Mouse (Mus musculus) C2C12 (cell line): ENCODE measurements around the gene Mrps5. TPM values are rescaled to one million over a fixed set of nuclear protein-coding genes. Genes with fewer than 3 reads are reported as not detected.

Experiments
- H3K27me3 ChIP-seq: one replicate; pipeline ENCODE4 v1.6.1; 2011; ENCODE audit not compliant: control insufficient read depth, insufficient read depth, insufficient read length
- H3K36me3 ChIP-seq: one replicate; pipeline ENCODE4 v1.6.1; 2011; ENCODE audit not compliant: control insufficient read depth, insufficient read depth
- H3K4me3 ChIP-seq: one replicate; pipeline ENCODE4 v1.5.1; 2011; ENCODE audit warnings: mild to moderate bottlenecking, control low read depth; ENCODE audit not compliant: poor library complexity, insufficient read depth, severe bottlenecking
- H3K79me2 ChIP-seq: one replicate; pipeline ENCODE4 v1.6.1; 2011; ENCODE audit not compliant: control insufficient read depth, insufficient read depth
- H3K79me3 ChIP-seq: one replicate; pipeline ENCODE4 v1.6.1; 2011; ENCODE audit warnings: low read depth, control low read depth
- H3ac ChIP-seq: one replicate; pipeline ENCODE3; 2011; ENCODE audit warnings: low read depth; ENCODE audit not compliant: control insufficient read depth, insufficient read length
- CEBPB ChIP-seq: IDR thresholded peaks from one replicate; pipeline ENCODE4 v1.6.1; 2011; ENCODE audit warnings: low read depth, mild to moderate bottlenecking, control low read depth, moderate library complexity
- CTCF ChIP-seq: IDR thresholded peaks from one replicate; pipeline ENCODE4 v1.5.1; 2011; ENCODE audit not compliant: control insufficient read depth, insufficient read depth, insufficient read length
- FOSL1 ChIP-seq: IDR thresholded peaks from one replicate; pipeline ENCODE4 v1.8.0; 2011; ENCODE audit warnings: mild to moderate bottlenecking, low read length; ENCODE audit not compliant: poor library complexity, insufficient read depth, severe bottlenecking
- MAX ChIP-seq: IDR thresholded peaks from one replicate; pipeline ENCODE4 v1.6.1; 2011; ENCODE audit warnings: mild to moderate bottlenecking, control low read depth
- MYOD1 ChIP-seq: IDR thresholded peaks from one replicate; pipeline ENCODE4 v1.6.1; 2011; ENCODE audit warnings: low read depth; ENCODE audit not compliant: control insufficient read depth, insufficient read length
- MYOG ChIP-seq: IDR thresholded peaks from one replicate; pipeline ENCODE4 v1.6.1; 2011; ENCODE audit not compliant: control insufficient read depth, insufficient read length; ENCODE audit errors: extremely low read depth
- USF1 ChIP-seq: IDR thresholded peaks from one replicate; pipeline ENCODE4 v1.6.1; 2011; ENCODE audit warnings: low read depth, mild to moderate bottlenecking, control low read depth, moderate library complexity
- polyA plus RNA-seq: library from polyadenylated mRNA; unstranded; fragments of >200 nt; fragmentation: generic; extraction: Trizol; gene quantifications from one replicate; pipeline ENCODE4 v1.2.1, GENCODE M21; 2012; ENCODE audit warnings: missing spikeins

Mrps5 gene
- polyA plus RNA-seq, 1 experiment: 66.1 TPM

DNA sequence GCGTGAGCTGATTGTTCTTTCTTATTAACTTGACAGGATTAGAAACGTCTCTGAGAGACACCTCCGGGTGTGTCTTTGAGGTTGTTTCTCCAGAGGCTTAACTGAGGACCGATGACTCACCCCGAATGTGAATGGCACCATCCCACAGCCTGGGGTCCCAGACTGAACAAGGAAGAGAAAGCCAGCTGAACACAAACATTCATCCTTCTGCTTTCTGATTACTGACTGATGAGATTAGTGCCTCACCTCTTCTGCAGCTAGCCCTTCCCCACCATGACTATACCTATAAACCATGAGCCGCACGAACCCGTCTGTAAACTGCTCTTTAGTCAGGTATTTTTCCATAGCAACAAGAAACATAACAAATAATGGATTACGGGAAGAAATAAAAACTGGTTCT lies 52.0 kb downstream of the Mrps5 start:
- Histone ChIP-seq H3K27me3 (peaks cover 13% of the 10 kb centered on the region), H3K79me2 (no peaks in the 10 kb centered on the region), H3ac (no peak overlapping the region), H3K79me3 (no peaks in the 10 kb centered on the region), H3K4me3 (no peak overlapping the region), H3K36me3 (no peaks in the 10 kb centered on the region)
- TF ChIP-seq MYOD1: no peak
- TF ChIP-seq MAX: no peak
- TF ChIP-seq CEBPB: no peak
- no peak for TF ChIP-seq USF1
- no peak for TF ChIP-seq MYOG
- TF ChIP-seq CTCF: no peak
- TF ChIP-seq FOSL1: no peak

- peaks cover 28% of the 10 kb centered on the region for H3K27me3 ChIP-seq
- TF ChIP-seq FOSL1: no peak
- TF ChIP-seq CTCF: no peak
- no peak for TF ChIP-seq USF1
- no peak for TF ChIP-seq CEBPB
- no peak for TF ChIP-seq MAX
- peak; percentile 16 for TF ChIP-seq MYOD1
- TF ChIP-seq MYOG: no peak
Observed at GRCm38 (mm10) chr2:127643728-127644704, 57.0 kb downstream of the Mrps5 start.

GRCm38 (mm10) chr2:127646875-127647274 lies 59.9 kb downstream of the Mrps5 start:
- Histone ChIP-seq H3K27me3 (peaks cover 36% of the 10 kb centered on the region), H3K79me3 (no peaks in the 10 kb centered on the region), H3ac (no peak overlapping the region), H3K4me3 (no peak overlapping the region), H3K36me3 (no peaks in the 10 kb centered on the region), H3K79me2 (no peaks in the 10 kb centered on the region)
- TF ChIP-seq CTCF (no peak), MYOG (no peak), MYOD1 (no peak), FOSL1 (no peak), MAX (peak; percentile 17), CEBPB (no peak), USF1 (peak; percentile 13)

More at GRCm38 (mm10) chr2:127643728-127644704, 57.0 kb downstream of the Mrps5 start:
- H3K79me3 ChIP-seq: no peaks in the 10 kb centered on the region
- H3K4me3 ChIP-seq: no peak overlapping the region
- H3K79me2 ChIP-seq: no peaks in the 10 kb centered on the region
- H3ac ChIP-seq: no peak overlapping the region
- H3K36me3 ChIP-seq: no peaks in the 10 kb centered on the region

DNA sequence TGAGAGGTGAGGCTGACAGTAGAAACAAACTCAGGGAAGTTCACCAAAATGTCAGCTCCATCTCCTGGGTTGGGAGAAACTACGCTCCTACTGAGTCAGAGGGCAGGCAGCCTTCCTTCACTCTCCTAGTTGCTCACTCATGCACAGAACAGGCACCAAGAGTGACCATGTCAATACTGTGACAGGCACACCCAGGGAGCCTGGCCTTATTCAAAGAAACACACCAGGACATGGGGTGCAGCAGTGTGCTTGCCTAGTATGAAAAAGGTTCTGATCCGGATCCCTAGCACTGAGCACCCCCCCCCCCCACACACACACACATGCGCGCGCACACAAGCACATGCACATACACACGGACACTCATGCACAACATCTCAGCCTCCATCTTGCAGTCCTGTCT lies 61.1 kb downstream of the Mrps5 start:
- Histone ChIP-seq H3ac (no peak overlapping the region), H3K79me2 (no peaks in the 10 kb centered on the region), H3K4me3 (no peak overlapping the region), H3K79me3 (no peaks in the 10 kb centered on the region), H3K27me3 (peaks cover 42% of the 10 kb centered on the region), H3K36me3 (no peaks in the 10 kb centered on the region)
- TF ChIP-seq CTCF: no peak
- TF ChIP-seq MAX: no peak
- TF ChIP-seq FOSL1: no peak
- TF ChIP-seq USF1: no peak
- TF ChIP-seq MYOD1: no peak
- TF ChIP-seq MYOG: no peak
- TF ChIP-seq CEBPB: no peak

DNA sequence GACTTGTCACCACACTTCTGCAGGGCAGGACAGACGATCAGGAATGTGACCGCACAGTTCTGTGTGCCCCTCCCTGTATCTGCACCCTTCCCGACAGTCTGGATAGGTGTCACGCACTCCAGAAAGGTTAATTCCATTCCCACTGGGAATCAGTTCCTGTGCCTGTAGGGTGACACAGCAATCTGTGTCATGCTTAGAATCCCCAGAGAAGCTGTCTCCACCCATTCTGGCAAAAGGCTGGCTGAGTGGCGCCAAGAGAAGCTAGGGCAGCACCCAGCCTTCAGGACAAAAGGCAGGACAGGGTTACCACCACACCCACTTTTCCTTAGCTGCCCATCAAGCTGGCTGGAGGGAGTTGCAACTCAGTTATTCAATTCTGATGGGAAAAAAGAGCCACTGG lies 62.9 kb downstream of the Mrps5 start:
- peaks cover 55% of the 10 kb centered on the region for H3K27me3 ChIP-seq

GRCm38 (mm10) chr2:127651601-127652000 lies 64.6 kb downstream of the Mrps5 start:
- TF ChIP-seq USF1 (no peak), CTCF (no peak), MAX (no peak), CEBPB (no peak), MYOD1 (no peak), FOSL1 (no peak), MYOG (no peak)
- no peaks in the 10 kb centered on the region for H3K79me3 ChIP-seq
- peaks cover 71% of the 10 kb centered on the region for H3K27me3 ChIP-seq
- H3K36me3 ChIP-seq: no peaks in the 10 kb centered on the region
- no peak overlapping the region for H3ac ChIP-seq
- no peak overlapping the region for H3K4me3 ChIP-seq
- H3K79me2 ChIP-seq: no peaks in the 10 kb centered on the region

More for the DNA sequence above, 62.9 kb downstream of the Mrps5 start:
- Histone ChIP-seq H3K36me3 (no peaks in the 10 kb centered on the region), H3K79me3 (no peaks in the 10 kb centered on the region), H3ac (no peak overlapping the region), H3K79me2 (no peaks in the 10 kb centered on the region), H3K4me3 (no peak overlapping the region)
- TF ChIP-seq MAX: peak; percentile 25
- TF ChIP-seq CTCF: no peak
